Mouse (Mus musculus): Measurements from ENCODE around the gene A930033H14Rik.

GRCm38 (mm10) chr10:69210006-69210405, 2.9 kb downstream of the A930033H14Rik start:
- TF ChIP-seq CTCF (IDR thresholded peaks at IDR 0.05; ENCODE audit: control insufficient read depth, insufficient read depth, low read length), result no peak
- TF ChIP-seq POLR2A (IDR thresholded peaks at IDR 0.05; ENCODE audit: borderline replicate concordance, control insufficient read depth, low read depth, low read length), result no peak
